Mouse (Mus musculus) thymus, adult 2 months (tissue): ENCODE results near the gene Gm266. TPM values are rescaled to one million over a fixed set of nuclear protein-coding genes. Genes with fewer than 3 reads are reported as not detected.

Experiments used
- DNase-seq: peaks from one replicate; pipeline ENCODE4 v3.0.0; 2021
- H3K27ac ChIP-seq: fragments of 200-500 bp; 2 replicates; pipeline ENCODE4 v1.5.1; 2012; ENCODE audit warnings: low read length, control low read depth; ENCODE audit not compliant: control insufficient read depth, insufficient read depth
- H3K27me3 ChIP-seq: fragments of 200-500 bp; 2 replicates; pipeline ENCODE4 v1.6.1; 2012; ENCODE audit warnings: mild to moderate bottlenecking, low read length, moderate library complexity, mixed read lengths; ENCODE audit not compliant: control insufficient read depth, insufficient read depth
- H3K36me3 ChIP-seq: fragments of 200-500 bp; 2 replicates; pipeline ENCODE4 v1.6.1; 2012; ENCODE audit warnings: mild to moderate bottlenecking, low read length, moderate library complexity; ENCODE audit not compliant: control insufficient read depth, insufficient read depth
- H3K4me1 ChIP-seq: fragments of 200-500 bp; replicated peaks from 2 replicates; pipeline ENCODE4 v1.6.1; 2012; ENCODE audit warnings: low read length; ENCODE audit not compliant: control insufficient read depth, insufficient read depth
- H3K4me3 ChIP-seq: fragments of 200-500 bp; 2 replicates; pipeline ENCODE4 v1.5.1; 2012; ENCODE audit warnings: mild to moderate bottlenecking, low read length, control low read depth, moderate library complexity; ENCODE audit not compliant: control insufficient read depth, insufficient read depth
- CTCF ChIP-seq: fragments of 200-500 bp; IDR thresholded peaks from 2 replicates; pipeline ENCODE4 v1.5.1; 2012; ENCODE audit warnings: mild to moderate bottlenecking, control low read depth, low read length, moderate library complexity, borderline replicate concordance; ENCODE audit not compliant: control insufficient read depth, poor library complexity, insufficient read depth; ENCODE audit errors: extremely low read depth
- POLR2A ChIP-seq: fragments of 200-500 bp; IDR thresholded peaks from 2 replicates; pipeline ENCODE4 v1.6.1; 2012; ENCODE audit warnings: mild to moderate bottlenecking, low read length, control low read depth, moderate library complexity; ENCODE audit not compliant: control insufficient read depth, poor library complexity, insufficient read depth; ENCODE audit errors: extremely low read depth
- WGBS: fragments of 180-500 bp; shearing (Covaris S2); methylation state at CpG from one replicate; pipeline ENCODE4 v1.1.7; 2018; 5-methylcytosine and 5-hydroxymethylcytosine counted together
- polyA plus RNA-seq: library from polyadenylated mRNA; depleted of rRNA; stranded (reverse); fragments of >200 nt; gene quantifications from 2 replicates; pipeline ENCODE4 v1.2.3, GENCODE M21; 2012; rRNA removed

Gm266 gene
- polyA plus RNA-seq, 1 experiment = 1.4 TPM

DNA sequence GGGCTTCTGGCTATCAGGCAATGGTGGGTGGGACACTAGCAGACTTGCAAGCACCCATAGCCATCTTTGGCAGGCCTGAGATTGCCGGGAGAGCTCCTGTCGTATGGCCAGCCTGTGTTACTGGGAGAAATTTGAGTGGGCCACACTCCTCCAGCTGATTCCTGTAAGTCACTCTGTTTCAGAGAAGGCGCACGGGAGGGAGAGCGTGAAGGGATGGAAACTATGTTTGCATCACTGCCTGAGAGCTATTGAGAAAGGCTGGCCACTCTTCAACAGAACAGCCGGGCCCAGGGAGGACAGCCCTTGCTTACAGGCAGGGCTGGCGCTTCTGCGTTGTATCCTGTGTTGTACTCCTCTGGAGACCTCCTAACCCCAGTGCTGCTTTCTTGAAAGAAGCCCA is 49.0 kb downstream of the Gm266 start:
- Histone ChIP-seq H3K4me1 (no peaks in the 10 kb centered on the region), H3K36me3 (no peaks in the 10 kb centered on the region), H3K4me3 (no peak overlapping the region), H3K27ac (no peak overlapping the region), H3K27me3 (no peaks in the 10 kb centered on the region)
- TF ChIP-seq POLR2A = no peak
- TF ChIP-seq CTCF = no peak
- DNase-seq = no peak
- 88% methylated on average over 8 of the region's 8 CpGs for WGBS

DNA sequence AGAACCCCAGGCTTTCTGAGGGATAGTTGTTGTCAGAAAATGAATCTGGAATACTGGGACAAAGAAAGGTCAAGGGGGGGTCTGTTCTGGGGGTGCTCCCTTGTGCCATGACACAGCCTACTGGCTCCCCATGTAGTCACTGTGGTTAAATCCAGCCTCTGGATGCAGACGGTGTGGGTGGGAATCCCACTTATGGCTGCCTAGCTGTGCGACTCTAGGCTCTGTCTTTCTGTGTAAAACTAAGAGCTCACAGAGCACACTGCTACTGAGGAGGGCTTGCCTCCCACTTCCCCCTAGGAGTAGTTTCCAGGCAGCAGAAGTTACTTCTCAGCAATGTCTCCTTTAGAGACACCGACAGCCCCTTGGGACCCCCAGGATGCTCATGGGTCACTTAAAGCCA is 49.5 kb downstream of the Gm266 start:
- H3K4me3 ChIP-seq = no peak overlapping the region
- no peaks in the 10 kb centered on the region for H3K27me3 ChIP-seq
- 90% methylated on average over 3 of the region's 3 CpGs for WGBS
- H3K36me3 ChIP-seq = no peaks in the 10 kb centered on the region
- DNase-seq = no peak
- no peaks in the 10 kb centered on the region for H3K4me1 ChIP-seq
- TF ChIP-seq POLR2A = no peak
- TF ChIP-seq CTCF = no peak
- no peak overlapping the region for H3K27ac ChIP-seq

DNA sequence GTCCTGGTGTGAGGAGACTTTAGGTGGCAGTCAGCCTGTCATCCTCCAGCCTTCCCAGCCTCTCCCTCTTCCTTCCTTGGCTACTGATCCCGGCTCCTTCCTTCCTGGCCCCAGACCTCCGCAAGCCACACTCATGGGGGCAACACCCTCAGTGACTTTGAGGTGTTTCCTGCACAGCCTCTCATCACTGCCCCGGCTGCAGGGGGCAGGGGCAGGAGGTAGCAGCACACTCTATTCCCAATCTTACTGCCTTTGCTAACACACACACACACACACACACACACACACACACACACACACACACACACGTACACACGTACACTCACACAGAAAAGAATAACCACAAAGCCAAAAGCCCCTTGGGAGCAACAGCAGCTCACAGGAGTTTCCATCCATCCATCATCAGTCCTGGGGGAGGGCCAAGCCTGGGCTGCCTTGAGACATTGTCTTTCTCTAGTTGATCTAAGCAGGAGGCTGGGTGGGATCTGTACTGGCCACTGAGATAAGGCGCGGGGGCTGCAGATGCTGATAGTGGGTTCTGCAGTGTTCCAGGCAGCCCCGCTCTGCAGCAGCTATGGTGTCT is 50.8 kb downstream of the Gm266 start:
- DNase-seq = no peak
- 61% methylated on average over 8 of the region's 8 CpGs for WGBS
- TF ChIP-seq POLR2A (no peak), CTCF (no peak)
- H3K27ac ChIP-seq = no peak overlapping the region
- peaks cover 4% of the 10 kb centered on the region; the same call in 1 of the 2 replicates for H3K27me3 ChIP-seq
- no peaks in the 10 kb centered on the region for H3K4me1 ChIP-seq
- H3K4me3 ChIP-seq = no peak overlapping the region
- H3K36me3 ChIP-seq = no peaks in the 10 kb centered on the region

Other genes starting within 250 kb of the Gm266 start
- 7.0 and 8.8 TPM in 2 replicates for gene Amn, start 214.7 kb downstream of the Gm266 start, polyA plus RNA-seq
- 59.2 and 62.1 TPM in 2 replicates for gene Cdc42bpb, start 108.1 kb downstream of the Gm266 start, polyA plus RNA-seq
- 1.4 and 1.9 TPM in 2 replicates for gene Lbhd2, start 79.0 kb downstream of the Gm266 start, polyA plus RNA-seq
- 31.0 and 41.5 TPM in 2 replicates for gene Exoc3l4, start 68.8 kb downstream of the Gm266 start, polyA plus RNA-seq
- 18.9 and 27.9 TPM in 2 replicates for gene Tnfaip2, start 43.4 kb downstream of the Gm266 start, polyA plus RNA-seq
- 88.0 and 124 TPM in 2 replicates for gene Eif5, start 52.2 kb upstream of the Gm266 start, polyA plus RNA-seq
- gene Mark3, start 88.7 kb upstream of the Gm266 start, polyA plus RNA-seq = 45.9 and 47.7 TPM in 2 replicates
- gene Ckb, start 186.5 kb upstream of the Gm266 start, polyA plus RNA-seq = 107 and 119 TPM in 2 replicates
- gene Trmt61a, start 192.3 kb upstream of the Gm266 start, polyA plus RNA-seq = 40.4 and 47.2 TPM in 2 replicates
- 12.8 and 16.6 TPM in 2 replicates for gene Bag5, start 227.4 kb upstream of the Gm266 start, polyA plus RNA-seq
- 32.3 and 38.8 TPM in 2 replicates for gene Apopt1, start 227.4 kb upstream of the Gm266 start, polyA plus RNA-seq